Mouse (Mus musculus) limb, embryonic 14.5 days (tissue): ENCODE data around the gene Srgap1. TPM values are rescaled to one million over a fixed set of nuclear protein-coding genes. Genes with fewer than 3 reads are reported as not detected.
A peak's percentile ranks its signal among the peaks of the same experiment; 100 is the strongest.

ENCODE experiments used
- ATAC-seq: fragments of 200-750 bp; cut with Nextera tagmentation; 2 replicates; pipeline ENCODE4 v1.8.0; 2017; ENCODE audit warnings: low read depth, moderate number of reproducible peaks, moderate TSS enrichment; ENCODE audit not compliant: low FRiP score
- DNase-seq: peaks from one replicate; pipeline ENCODE4 v3.0.0-alpha.2; 2015; ENCODE audit warnings: low spot score
- H3K27ac ChIP-seq: fragments of 300-500 bp; sonication (generic); replicated peaks from 2 replicates; pipeline ENCODE4 v1.5.1; 2014; ENCODE audit warnings: low read depth, mild to moderate bottlenecking, low read length, moderate library complexity, mixed read lengths
- H3K27me3 ChIP-seq: fragments of 300-500 bp; sonication (generic); 2 replicates; pipeline ENCODE4 v1.6.1; 2014; ENCODE audit warnings: low read length, mixed read lengths; ENCODE audit not compliant: control insufficient read depth, insufficient read depth
- H3K36me3 ChIP-seq: fragments of 300-500 bp; sonication (generic); 2 replicates; pipeline ENCODE4 v1.6.1; 2014; ENCODE audit warnings: mild to moderate bottlenecking, low read length, moderate library complexity, mixed read lengths; ENCODE audit not compliant: control insufficient read depth, insufficient read depth
- H3K4me1 ChIP-seq: fragments of 300-500 bp; sonication (generic); 2 replicates; pipeline ENCODE4 v1.6.1; 2014; ENCODE audit warnings: antibody characterized with exemption, low read length, mixed read lengths; ENCODE audit not compliant: control insufficient read depth, insufficient read depth
- H3K4me2 ChIP-seq: fragments of 300-500 bp; sonication (generic); replicated peaks from 2 replicates; pipeline ENCODE4 v1.6.1; 2014; ENCODE audit warnings: low read depth, mild to moderate bottlenecking, low read length, moderate library complexity; ENCODE audit not compliant: severe bottlenecking
- H3K4me3 ChIP-seq: fragments of 300-500 bp; sonication (generic); replicated peaks from 2 replicates; pipeline ENCODE4 v1.5.1; 2014; ENCODE audit warnings: low read length
- H3K9ac ChIP-seq: fragments of 300-500 bp; sonication (generic); 2 replicates; pipeline ENCODE4 v1.6.1; 2014; ENCODE audit warnings: mild to moderate bottlenecking, low read depth, low read length, moderate library complexity; ENCODE audit not compliant: severe bottlenecking
- H3K9me3 ChIP-seq: fragments of 300-500 bp; sonication (generic); 2 replicates; pipeline ENCODE4 v1.6.1; 2016; ENCODE audit warnings: low read length; ENCODE audit not compliant: control insufficient read depth
- POLR2A ChIP-seq: fragments of 200-500 bp; IDR thresholded peaks from 2 replicates; pipeline ENCODE4 v1.8.0; 2012; ENCODE audit warnings: inconsistent platforms, mild to moderate bottlenecking, moderate library complexity, borderline replicate concordance; ENCODE audit not compliant: insufficient read depth, insufficient read length; ENCODE audit errors: extremely low read depth
- WGBS: fragments of 180-500 bp; shearing (Covaris S2); extraction: QIAGEN DNeasy Blood & Tissue Kit; methylation state at CpG from one replicate; pipeline ENCODE4 v1.1.7; 2014; 5-methylcytosine and 5-hydroxymethylcytosine counted together
- polyA plus RNA-seq, 2 experiments: library from polyadenylated mRNA; depleted of rRNA in 1 of 2; stranded (reverse) in 1 of 2; unstranded in 1 of 2; fragments of >200 nt; fragmentation: Nextera tagmentation in 1 of 2; extraction: Ambion mirVana in 1 of 2; gene quantifications; 2 replicates each; pipeline versions ENCODE4 v1.2.1 to v1.2.3; 2012 to 2014

The Srgap1 gene
- polyA plus RNA-seq, 2 experiments, result 9.6 to 18.2 TPM

GRCm38 (mm10) chr10:122045946-122046345 is 1.2 kb downstream of the Srgap1 start:
- Histone ChIP-seq H3K9me3 (no peaks in the 10 kb centered on the region), H3K4me2 (peak overlapping the region; percentile 81), H3K36me3 (no peaks in the 10 kb centered on the region), H3K9ac (peak overlapping the region; percentile 92), H3K27ac (no peak overlapping the region), H3K4me3 (peak overlapping the region; percentile 82), H3K27me3 (no peaks in the 10 kb centered on the region), H3K4me1 (peaks cover 4% of the 10 kb centered on the region)
- ATAC-seq (no peak), DNase-seq (no peak)
- WGBS, result 31% methylated on average over 9 of the region's 9 CpGs
- no peak for TF ChIP-seq POLR2A

GRCm38 (mm10) chr10:122044926-122045325 is 2.2 kb downstream of the Srgap1 start:
- TF ChIP-seq POLR2A, result no peak
- DNase-seq (no peak), ATAC-seq (no peak)
- H3K9ac ChIP-seq, result no peak overlapping the region
- H3K4me2 ChIP-seq, result no peak overlapping the region
- no peaks in the 10 kb centered on the region for H3K36me3 ChIP-seq
- peaks cover 4% of the 10 kb centered on the region for H3K4me1 ChIP-seq
- no peaks in the 10 kb centered on the region for H3K27me3 ChIP-seq
- 84% methylated on average over 4 of the region's 4 CpGs for WGBS
- H3K9me3 ChIP-seq, result no peaks in the 10 kb centered on the region
- no peak overlapping the region for H3K27ac ChIP-seq
- no peak overlapping the region for H3K4me3 ChIP-seq

GRCm38 (mm10) chr10:122040372-122040771 is 6.7 kb downstream of the Srgap1 start:
- H3K4me2 ChIP-seq, result no peak overlapping the region
- no peak overlapping the region for H3K9ac ChIP-seq
- H3K27ac ChIP-seq, result no peak overlapping the region
- H3K4me1 ChIP-seq, result no peaks in the 10 kb centered on the region; the same call in 1 of the 2 replicates
- DNase-seq (no peak), ATAC-seq (no peak)
- no peaks in the 10 kb centered on the region for H3K27me3 ChIP-seq
- H3K36me3 ChIP-seq, result peaks cover 3% of the 10 kb centered on the region; the same call in 1 of the 2 replicates
- 49% methylated on average over 4 of the region's 4 CpGs for WGBS
- H3K4me3 ChIP-seq, result no peak overlapping the region
- no peak for TF ChIP-seq POLR2A
- no peaks in the 10 kb centered on the region for H3K9me3 ChIP-seq

DNA sequence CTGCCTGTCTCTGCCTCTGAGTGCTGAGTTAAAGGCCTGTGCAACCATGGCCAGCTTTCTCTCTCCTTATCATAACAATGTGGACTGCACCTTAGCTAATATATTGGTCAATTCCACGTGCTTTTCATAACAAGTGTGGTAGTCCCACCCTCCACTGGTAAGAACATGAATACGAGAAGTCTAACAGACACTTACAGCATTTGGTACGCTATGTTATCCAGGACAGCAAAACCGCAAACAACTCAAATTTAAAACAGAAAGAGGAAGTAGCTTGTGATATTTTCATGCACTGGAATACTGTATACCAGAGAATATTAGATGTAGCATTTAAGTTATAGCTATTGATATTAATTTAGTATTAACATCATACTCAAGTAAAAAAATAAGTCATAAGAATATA is 7.5 kb downstream of the Srgap1 start:
- DNase-seq (no peak), ATAC-seq (no peak)
- Histone ChIP-seq H3K27me3 (no peaks in the 10 kb centered on the region), H3K4me2 (no peak overlapping the region), H3K4me3 (no peak overlapping the region), H3K36me3 (peaks cover 3% of the 10 kb centered on the region; the same call in 1 of the 2 replicates), H3K27ac (no peak overlapping the region), H3K4me1 (no peaks in the 10 kb centered on the region), H3K9ac (no peak overlapping the region), H3K9me3 (no peaks in the 10 kb centered on the region)
- 87% methylated on average over 4 of the region's 4 CpGs for WGBS
- no peak for TF ChIP-seq POLR2A

DNA sequence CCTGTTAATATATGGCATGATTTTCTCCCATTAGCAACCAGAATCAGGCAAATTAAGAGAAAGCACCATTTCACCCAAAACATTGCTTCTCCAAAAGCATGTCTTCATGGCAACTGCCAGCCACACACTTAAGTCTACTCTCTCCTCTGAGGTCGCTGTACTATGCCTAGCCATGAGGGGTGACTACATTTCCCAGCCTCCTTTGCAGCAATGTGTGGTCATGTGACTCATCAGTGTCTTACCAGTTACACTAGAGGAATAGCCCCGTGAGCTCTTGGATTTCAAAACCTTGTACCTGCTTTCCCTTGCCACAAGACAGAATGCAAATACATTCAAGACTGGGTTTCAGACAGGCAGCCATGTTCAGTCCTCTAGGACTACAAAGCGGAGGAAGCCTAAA is 8.6 kb downstream of the Srgap1 start:
- no peaks in the 10 kb centered on the region for H3K4me1 ChIP-seq
- H3K9me3 ChIP-seq, result no peaks in the 10 kb centered on the region
- WGBS, result 59% methylated on average over 3 of the region's 3 CpGs
- no peak overlapping the region for H3K4me2 ChIP-seq
- ATAC-seq (no peak), DNase-seq (no peak)
- no peak overlapping the region for H3K9ac ChIP-seq
- peaks cover 3% of the 10 kb centered on the region; the same call in 1 of the 2 replicates for H3K36me3 ChIP-seq
- TF ChIP-seq POLR2A, result no peak
- H3K27ac ChIP-seq, result no peak overlapping the region
- no peaks in the 10 kb centered on the region for H3K27me3 ChIP-seq
- no peak overlapping the region for H3K4me3 ChIP-seq

DNA sequence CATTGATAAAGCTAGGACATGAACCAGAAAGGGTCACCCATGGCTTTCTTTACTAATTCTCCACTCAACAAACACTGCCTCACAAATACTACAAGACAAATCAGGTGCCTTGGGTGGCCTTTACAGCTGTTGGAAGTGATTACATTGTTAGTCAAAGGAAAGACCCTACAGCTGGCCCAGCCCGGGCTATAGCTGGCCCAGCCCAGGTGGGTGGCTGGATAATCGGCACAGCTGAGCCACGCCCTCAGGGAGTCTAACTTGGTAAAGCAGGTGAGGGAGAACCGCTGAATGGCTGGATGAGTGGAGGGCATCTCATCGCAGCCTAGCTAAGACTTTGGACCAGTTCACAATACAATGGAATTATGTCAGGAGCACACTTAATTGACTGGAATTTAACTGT is 13.8 kb downstream of the Srgap1 start:
- H3K4me3 ChIP-seq, result no peak overlapping the region
- H3K9me3 ChIP-seq, result no peaks in the 10 kb centered on the region
- 58% methylated on average over 5 of the region's 5 CpGs for WGBS
- H3K27ac ChIP-seq, result no peak overlapping the region
- H3K36me3 ChIP-seq, result peaks cover 3% of the 10 kb centered on the region; the same call in 1 of the 2 replicates
- DNase-seq (no peak), ATAC-seq (no peak)
- peaks cover 8% of the 10 kb centered on the region; the same call in 1 of the 2 replicates for H3K4me1 ChIP-seq
- TF ChIP-seq POLR2A, result no peak
- H3K9ac ChIP-seq, result no peak overlapping the region
- H3K27me3 ChIP-seq, result no peaks in the 10 kb centered on the region
- no peak overlapping the region for H3K4me2 ChIP-seq
